Mouse (Mus musculus): ENCODE measurements around the gene Sgsm3.

DNA sequence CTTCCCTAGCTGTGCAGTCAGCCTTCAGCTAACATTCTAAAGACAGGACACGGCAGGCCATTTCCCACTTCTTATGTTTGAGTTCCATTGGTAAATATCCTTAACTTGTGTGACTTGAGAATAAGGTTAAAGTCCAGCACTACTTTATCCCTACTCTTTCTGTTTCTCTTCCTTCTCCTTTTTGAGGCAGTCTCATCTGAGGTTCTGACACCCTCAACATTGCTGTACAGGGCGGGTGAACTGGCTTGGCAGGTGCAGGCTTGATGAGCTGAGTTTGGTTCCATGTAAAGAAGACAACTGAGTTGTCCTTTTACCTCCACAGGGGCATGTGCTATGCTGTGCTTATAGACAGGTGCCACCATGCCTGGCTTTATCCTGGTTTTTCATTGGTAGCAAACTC lies 5.7 kb downstream of the Sgsm3 start:
- TF ChIP-seq TAL1 (IDR thresholded peaks at IDR 0.05; ENCODE audit: low read length) (no peak), GATA1 (IDR thresholded peaks at IDR 0.05; ENCODE audit: low read length) (no peak)
